Mouse (Mus musculus) thymus, adult 18-20 months (tissue): ENCODE data around the gene Ghitm.
"Not testable (repeated sequence)": the region's sequence is repeated elsewhere in the genome, so short reads cannot be mapped to it uniquely, and the experiment has no call there.

ENCODE experiments used
- DNase-seq, 2 experiments: peaks; one replicate each; pipeline ENCODE4 v3.0.0; 2022; ENCODE audit warnings: mixed read lengths in 2 of 2

Gene Ghitm

DNA sequence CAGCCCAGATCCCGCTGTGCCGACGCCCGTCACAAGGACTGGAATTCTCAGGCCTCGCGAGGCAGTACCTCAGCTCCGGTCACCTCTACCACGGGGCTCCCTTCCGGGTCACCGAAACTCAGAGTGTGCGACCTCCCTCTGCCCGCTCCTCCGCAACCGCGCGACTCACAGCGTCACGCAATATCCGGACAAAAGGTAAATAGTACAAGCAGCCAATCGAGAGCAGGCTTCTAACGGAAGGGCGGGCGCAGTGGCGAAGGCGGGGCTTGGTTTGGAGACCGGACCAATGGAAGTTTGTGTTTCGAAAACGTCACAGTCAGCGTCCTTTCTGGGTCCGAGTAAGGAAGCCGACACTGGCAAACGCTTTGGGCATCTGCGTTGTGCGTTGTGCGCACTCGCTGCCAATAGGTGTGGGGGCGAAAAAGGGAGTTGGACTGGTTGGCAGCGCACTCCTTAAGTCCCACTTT lies at the start of gene Ghitm:
Gene Ghitm (minus strand): TSS at position 146 of the 467 bp plus-strand sequence.
- DNase-seq: peak; percentile 93 to 95

DNA sequence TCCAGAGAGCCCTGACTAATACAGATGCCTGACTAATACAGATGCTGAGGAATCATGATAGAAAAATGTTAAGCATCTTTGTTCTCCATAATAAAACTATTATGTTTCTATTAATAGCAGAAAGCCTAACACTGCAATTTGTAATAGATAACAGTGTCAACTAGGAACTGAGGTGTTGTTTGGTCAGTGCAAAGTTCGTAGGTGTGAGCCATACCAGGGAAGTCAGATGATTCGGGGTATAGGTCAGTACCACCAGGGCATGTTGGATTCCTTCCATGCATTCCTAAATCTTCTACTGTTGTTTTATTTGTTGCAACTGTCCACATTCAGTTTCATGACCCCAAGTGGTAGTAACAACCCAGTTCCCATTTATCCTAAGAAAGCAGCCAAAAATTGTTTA lies 49.8 kb upstream of the Ghitm start:
- no peak for DNase-seq

DNA sequence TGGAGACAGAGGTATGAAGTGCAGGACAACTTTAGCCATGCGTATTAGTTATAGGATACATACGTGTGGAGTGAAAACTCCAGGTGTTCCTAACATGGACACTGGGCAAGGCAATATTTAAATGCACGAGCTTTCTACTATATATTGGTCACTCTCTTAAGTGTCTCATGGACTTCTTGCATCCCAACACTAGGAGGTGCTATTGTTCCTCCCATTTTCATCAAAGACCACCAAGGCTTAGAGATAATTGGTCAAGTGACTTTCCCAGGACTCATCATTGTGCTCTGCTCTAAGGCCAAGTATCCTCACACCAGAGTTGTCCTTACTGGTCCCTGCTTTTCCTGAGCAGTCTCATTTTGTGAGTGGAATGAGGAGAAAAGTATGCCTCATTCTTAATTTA lies 39.4 kb upstream of the Ghitm start:
- DNase-seq: no peak

DNA sequence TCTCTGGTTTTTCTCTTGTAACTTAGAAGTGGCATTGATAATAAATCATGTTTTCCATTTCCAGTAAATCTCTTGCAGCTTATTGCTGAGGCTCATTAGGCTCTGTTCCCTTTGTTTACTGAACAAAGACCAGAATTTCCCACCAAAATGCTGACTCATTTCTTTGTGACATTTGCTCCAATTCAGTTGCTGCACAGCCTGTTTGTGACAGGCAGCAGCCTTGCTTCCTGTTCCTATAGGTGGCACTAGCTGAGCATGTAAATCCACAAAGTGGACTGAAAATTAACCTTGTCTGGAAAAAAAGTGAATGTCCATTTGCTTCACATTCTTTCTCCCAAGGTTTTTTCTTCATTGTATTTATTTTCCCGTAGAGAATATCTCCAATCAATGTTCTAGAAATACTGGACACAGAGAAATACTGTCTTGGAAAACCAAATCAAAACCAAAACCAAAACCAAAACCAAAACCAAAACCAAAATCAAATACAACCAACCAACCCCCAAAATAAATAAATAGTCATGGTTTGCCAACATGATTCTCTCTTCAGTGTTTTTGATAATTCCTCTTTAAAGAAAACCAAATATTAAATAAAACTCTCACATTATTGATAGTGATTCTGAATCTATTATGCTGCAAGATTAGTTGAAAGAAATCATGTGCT lies 30.3 kb upstream of the Ghitm start:
- no peak for DNase-seq

DNA sequence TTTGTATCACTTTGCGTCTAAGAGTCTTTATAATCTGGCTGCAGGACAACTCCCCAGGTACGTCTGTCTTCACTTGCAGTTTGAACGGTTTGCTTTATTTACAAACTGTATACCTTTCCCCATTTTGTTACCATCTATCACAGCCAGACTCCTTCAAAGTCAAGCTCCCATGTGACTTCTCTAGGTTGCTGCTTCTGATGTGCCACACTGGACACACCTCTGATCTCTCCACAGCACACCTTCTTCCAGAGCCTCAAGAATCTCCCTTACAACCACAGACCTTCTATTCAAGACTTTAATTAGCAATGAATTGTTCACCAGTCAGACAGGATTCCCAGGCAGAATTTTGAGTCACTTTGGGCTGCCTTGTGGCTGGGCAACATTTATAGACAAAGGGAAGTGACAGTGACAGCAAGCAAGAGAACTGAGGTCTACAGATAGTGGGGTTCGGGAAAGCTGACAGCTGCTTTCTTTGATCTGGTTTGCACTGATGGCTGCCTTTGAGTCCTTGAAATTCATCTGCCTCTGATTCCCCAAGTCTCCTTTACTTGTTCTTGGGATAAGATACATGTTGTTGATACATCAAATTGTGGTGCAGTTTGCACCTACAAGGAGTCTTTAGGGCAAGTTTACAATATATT lies 29.4 kb upstream of the Ghitm start:
- DNase-seq: no peak

DNA sequence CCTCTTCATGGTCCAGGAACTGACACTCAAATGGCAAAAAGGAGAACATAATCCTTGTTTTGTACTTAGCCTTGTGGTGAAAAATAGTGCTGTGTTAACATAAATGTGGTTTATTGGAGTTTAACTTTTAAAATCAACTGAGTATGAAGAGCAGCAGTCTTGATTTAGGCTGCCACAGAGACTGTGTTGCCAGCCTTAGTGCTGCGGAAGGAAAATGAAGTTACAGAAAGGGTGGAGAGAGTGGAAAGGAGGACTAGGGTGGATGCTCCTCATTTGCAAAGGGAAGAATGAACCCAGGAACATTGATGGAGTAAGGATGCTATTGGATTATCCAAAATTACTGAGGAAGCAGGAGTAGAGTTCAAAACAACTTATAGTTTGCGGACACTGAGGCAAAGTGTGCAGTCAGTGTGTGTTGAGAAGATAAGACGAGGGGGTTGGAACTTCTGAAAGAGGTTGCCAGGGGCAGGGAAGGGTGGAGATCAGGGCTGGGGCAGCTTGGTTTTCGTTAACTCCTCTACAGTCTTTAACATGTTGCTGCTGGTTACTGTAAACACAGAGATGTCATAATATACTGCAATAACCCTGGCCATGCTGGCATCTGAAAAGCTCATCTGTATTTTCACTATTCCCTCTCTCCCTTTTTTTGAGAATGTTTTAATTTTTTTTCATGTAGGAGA lies 28.3 kb upstream of the Ghitm start:
- DNase-seq: no peak

DNA sequence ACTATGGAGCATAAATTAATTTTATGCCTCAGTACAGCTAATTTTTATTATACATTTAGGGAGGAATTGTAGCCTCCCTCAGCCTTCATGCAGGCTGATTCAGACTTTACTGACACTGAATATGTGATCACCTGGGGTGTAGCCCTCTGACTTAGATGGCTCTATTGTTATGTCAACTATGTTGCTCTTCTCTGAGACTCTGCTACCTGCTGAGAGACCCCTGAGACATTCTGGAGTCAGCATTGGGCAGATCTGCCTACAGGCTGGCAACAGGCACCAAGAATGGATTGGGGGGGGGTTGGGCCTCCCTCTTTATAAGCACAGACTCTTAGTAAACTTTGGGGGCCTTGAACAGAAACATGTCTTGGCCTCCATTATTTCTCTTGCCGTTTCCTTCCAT lies 19.3 kb upstream of the Ghitm start:
- no peak for DNase-seq

DNA sequence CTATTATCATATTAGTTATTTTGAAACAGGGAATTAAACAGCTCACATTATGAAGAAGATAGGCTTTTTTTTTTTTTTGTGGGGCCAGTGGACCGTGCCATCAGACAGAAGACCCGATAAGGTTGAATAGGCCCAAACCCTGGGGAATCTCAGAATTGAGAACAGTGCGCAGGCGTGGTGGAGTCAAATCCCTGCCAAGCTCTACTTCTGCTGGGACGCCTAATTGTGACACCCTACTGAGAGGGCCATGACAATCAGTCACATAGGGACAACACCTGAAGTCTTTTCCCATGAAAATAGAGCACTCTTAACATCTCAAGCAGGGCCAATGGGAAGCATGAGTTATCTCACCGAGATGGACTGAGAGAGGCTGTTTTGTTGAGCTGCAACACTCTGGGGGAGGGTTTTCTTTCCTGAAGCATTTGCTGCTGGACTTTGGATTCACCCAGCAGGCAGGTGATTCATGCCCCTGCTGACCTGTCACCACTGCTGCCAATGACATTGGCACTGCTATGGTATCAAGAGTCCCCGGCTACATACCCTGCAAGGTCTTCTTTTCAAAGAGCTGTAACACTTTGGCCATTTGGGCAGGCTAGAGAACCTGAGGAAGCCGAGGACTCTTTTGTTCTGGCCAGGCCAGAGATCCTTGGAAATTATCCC lies 4.1 kb upstream of the Ghitm start:
- no peak for DNase-seq

DNA sequence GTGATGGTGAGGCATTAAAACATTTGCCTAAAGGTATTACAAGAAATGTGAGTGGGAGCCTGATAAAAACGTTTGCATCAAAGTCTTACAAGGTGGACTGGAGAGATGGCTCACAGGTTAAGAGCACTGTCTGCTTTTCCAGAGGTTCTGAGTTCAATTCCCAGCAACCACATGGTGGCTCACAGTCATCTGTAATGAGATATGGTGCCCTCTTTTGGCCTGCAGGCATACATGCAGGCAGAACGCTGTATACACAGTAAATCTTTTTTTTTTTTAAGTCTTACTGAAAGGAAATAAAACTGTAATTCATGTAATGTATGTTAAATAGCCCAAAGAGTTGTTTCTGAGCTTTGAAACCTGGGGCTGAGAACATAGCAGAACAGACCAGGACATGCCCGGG lies 2.5 kb upstream of the Ghitm start:
- DNase-seq: not testable (repeated sequence)

DNA sequence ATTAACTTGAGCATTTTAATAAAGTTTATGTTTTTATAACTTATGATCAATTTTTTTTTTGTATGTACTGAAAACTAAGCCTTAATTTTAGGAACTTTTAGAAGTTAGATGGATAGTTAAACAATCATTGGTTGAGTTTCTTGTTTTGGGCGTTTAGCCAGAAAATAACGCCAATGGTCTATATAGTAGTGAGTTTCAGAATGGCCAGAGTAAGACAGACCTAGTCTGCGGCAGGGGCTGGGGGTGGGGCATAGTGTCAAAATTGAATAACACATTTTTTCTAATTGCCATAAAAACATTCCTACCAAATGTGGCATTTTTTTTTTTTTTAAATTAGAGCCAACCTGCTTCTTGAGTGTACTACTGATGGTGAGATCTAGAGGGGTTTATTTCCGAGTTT lies 1.0 kb upstream of the Ghitm start:
- DNase-seq: no peak

DNA sequence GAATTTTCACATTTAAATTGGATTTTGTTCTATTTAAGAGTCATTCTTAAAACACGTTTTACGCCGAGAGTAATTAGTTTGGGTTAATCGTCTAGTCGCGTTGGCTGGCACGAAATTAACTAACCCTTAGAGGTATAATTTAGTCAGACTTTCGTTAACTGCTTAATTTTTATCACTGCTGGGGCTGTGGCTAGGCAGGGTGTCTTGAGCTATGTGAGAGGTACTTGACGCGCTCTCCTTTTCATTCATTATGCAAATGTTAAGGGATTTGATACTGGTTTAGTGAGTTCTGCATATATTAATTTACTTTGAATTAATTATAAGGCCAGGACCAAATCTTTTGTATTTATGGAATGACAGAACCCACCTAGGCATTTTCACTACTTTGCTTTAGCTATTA lies 599 bp upstream of the Ghitm start:
- DNase-seq: no peak

DNA sequence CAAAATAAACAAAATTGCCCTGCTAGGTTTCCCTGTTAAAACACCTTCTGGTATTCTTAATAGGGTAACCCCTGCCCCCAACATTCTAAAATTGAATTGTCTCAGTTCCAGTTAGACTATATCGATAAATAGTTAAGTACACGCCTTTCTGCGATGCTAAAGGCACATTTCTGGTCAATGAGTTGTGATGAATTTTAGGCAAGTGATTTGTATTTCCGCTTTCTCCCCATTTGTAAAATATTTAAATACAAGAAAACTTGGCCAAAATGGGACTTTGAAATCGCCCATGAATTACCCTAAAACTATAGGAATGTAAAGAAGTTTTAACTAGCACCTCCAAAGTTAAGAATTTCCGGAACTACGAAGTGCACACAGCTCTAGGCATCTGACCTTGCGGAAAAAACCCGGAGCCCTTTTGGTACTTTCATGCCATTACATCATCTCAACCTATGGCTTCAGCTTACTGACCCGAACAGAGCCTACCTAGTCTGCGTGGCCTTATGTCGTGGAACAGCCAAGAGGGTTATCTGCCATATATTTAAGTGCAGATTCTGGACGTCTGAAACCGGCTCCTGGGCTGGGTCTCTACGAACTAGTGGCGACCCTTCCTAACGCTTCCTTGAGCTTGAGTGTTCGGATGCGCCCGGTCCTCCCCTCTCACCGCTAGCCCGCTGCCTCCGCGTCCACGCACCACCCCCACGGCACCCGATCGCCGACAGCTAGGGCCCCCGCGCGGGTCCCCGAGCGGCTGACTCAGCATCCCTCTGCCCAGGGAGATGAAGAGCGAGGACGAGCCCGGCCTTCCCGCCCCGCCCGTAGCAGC lies 557 bp downstream of the Ghitm start:
- no peak for DNase-seq

DNA sequence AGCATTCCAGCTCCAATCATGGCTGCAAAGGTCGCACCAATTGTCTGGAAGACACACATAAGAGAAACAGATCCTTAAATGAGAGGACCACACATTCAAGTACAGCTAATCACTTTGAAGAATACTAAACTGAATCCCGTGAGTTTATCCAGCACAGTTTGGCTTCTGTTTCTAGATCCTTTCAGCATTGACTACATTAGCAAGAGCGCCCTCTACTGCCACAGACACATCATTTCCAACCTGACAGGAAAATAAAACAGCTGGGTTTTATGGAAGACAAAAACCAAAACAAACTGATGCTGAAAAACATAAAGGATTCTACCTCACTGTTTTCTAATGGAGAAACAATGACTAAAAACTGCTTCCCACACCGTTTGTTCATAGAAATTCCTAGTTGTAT lies 7.4 kb downstream of the Ghitm start:
- DNase-seq: no peak

DNA sequence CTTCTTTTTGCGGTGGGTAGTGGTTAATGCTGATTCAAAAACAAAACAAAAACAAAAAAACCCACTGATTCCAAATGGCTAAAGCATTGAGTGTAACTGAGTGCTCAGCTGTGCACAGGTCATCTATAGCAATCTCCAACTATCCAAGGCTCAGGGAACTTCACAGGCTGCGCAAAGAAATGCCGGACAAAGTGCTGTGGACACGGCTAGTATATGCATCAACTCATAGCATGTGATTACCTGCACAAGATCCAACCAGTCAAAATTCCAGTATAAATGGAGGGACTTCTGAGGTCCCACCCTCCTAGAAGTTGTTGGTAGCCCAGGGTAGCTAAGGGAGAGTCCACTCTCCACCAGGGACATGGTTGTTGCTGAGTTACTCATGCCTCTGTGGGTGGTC lies 15.8 kb downstream of the Ghitm start:
- DNase-seq: no peak

DNA sequence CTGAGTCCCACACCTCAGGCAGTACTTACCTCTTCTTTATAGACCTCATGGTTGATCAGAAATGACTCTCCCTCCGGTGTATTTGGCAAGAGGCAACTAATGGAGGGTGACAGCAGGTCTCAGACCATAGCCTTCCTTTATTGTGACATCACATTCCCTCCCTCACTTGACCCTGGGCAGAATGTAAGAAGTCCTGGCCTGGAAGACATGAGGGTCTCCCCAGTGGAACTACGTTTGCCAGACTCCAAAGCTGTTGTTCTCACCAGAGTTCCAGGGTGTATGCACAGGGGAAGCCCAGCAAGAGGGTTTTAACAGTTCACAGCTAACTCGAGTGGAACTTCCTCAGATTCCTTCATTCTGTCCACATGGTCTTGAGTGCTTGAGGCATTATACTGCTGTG lies 21.1 kb downstream of the Ghitm start, which contains the start of gene 2610528A11Rik:
Gene 2610528A11Rik (minus strand): TSS at position 101 of the 400 bp plus-strand sequence.
- DNase-seq: no peak

DNA sequence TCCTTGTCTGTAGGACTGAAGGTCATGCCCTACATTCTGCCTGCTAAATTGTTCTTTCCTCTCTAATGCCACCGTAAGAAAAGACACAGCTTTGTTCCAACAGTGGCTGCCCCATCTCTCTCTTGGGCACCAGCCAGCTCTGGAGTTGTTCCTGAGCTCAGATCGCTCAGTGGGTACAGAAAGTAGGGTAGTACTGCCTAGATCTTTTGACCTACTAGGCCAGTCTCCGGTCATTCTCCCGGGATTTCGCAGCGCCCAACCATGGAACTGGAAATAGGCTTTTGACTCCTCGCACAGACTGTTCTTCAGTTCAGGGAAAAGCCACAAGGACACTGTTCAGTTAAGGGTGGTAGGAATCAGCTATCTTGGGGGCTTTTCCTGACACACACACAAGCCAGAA lies 22.1 kb downstream of the Ghitm start:
- no peak for DNase-seq

DNA sequence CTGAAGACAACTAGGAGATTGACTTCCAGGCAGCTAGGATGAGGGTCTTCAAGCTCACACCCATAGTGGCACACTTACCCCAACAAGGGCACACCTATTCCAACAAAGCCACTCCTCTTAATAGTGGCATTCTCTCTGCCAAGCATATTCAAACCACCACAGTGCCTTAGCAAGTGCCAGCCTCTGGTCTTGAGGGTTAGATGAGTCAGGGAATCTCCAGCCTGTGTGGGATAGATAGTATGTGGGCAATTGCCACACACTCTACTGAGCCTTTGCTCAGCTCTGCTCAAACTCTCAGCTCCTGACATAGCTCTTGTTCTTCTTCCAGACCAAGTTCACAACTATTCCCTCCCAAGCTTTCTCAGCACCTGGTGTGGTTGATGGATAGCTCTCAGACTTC lies 23.7 kb downstream of the Ghitm start:
- no peak for DNase-seq

DNA sequence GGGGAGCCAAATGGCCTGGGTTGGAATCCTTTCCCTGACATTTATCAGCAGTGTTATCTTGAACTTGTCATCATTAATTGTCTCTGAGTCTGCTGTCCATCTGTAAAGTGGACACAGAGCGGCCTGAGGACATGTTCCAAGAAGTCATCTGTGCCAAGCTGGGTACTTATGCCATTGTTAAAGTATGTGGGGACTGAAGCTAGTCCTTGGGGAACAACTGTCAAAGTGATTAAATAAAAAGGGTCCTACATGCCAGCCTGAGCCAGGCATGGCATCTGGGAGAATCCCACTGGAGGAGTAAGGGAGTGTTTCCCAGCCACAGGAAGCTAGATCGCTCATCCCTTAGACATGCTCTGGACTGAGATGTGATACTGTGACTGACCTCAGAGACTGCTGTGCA lies 24.6 kb downstream of the Ghitm start:
- DNase-seq: no peak

DNA sequence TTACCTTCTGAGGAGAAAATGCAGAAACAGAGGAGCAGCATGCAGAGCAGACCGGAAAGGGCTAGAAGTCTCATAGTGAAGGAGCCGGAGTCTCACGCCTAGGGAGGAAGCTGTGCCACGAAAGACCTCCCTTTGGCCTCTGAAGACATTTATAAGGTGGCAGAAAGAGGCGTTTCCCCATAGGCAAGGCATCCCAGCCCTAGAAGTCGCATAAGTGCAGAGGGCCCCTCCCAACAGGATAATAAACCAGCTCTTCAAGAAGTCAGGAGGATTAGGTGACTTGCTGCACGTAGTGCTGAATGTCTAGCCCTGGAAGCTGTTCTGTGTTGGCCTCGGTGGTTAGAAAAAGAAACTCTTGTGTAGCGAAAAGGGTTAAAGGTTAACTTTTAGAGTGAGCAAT lies 25.1 kb downstream of the Ghitm start:
- DNase-seq: no peak

DNA sequence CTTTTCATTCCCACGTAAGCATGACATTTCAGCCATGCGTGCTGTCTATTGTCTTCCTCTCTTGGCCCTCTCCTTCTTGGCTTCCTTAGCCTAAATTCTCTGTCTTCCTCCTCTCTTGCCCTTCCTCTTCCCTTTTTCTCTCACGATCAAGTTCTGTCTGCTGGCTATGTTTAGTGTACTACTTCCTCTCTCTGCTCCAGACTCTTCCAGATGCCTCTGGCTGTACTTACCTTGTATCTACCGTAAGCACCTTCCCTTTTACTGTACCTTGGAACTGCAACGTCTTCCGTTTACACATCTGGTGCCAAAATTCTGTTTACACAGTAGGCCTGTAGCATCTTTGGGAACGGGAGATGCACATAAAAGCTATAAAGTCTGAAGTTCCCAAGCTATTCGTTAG lies 25.6 kb downstream of the Ghitm start:
- no peak for DNase-seq

DNA sequence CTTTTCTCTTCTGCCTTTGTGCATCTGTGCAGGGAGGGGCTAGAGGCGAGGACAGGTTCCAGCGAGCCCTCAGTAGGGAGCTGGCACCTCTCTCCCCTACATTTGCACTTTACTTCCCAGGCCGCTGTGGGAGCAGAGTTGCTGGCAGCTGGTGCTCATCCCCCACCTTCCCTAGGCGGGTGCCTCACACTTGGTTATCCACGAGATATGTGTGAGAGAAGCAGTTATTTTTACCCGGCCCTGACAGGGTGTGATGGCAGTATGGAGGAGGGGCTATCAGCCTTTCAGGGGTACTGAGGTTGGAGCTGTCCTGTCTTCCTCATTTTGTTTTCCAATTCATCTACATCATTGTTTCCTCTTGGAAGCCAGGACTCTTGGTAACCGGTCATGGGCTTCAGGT lies 29.2 kb downstream of the Ghitm start:
- DNase-seq: no peak

DNA sequence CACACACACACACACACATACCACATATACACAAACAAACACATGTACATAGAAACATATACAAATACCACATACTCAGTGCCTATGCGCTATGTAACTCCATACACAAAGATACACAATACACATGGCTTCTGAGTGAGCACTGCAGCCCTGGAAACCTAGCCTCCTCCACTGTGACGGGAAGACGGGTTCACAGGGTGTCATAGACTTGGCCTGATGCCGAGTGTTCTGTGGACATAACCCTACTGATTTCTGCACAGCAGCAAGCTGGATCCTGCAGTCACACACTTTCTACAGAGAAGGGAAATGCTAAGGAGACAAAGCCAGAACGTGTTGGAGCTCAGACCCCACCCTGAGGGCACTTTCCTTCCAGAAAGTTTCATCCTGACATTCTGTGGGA lies 30.3 kb downstream of the Ghitm start:
- no peak for DNase-seq

DNA sequence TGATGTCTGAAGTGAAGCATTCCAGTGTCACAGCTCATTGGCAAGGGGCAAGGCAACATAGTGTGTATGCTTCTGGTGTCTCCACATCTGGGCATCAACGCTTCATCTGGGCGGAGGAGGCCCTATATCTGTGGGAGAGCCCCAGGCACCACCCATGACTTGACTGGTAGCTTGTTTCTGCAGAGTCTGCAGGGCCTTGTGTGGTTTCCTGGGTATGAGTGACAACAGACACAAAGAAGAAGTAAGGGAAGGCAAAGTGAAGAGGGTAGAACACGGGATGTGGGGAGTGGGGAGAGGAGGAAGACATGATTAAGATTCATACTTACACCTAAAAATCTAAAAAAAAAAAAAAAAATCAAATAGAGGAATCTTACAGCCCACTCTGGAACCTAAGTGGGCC lies 32.6 kb downstream of the Ghitm start:
- DNase-seq: no peak
